Mouse (Mus musculus) left cerebral cortex, postnatal 25 days (tissue): ENCODE measurements at regions not wholly inside any gene's neighbourhood (a gene's known extent, or its start where the extent isn't known, plus 50 kb on each side); places are given as distances from the start of the nearest gene placed in this dataset.

ENCODE experiments used
- DNase-seq, 2 experiments: peaks; one replicate each; pipeline ENCODE4 v3.0.0; 2022; ENCODE audit warnings: low spot score in 2 of 2, mixed read lengths in 1 of 2
- intact Hi-C: fragments of 180-260 bp; cut with DNase I; formaldehyde crosslinking; loops from one replicate; pipeline ENCODE4 v1.15.1; 2025

GRCm38 (mm10) chr4:114712005-114712665 is 109.4 kb upstream of the Gm12830 start:
- intact Hi-C loops, result no loop called here
- no peak for DNase-seq

DNA sequence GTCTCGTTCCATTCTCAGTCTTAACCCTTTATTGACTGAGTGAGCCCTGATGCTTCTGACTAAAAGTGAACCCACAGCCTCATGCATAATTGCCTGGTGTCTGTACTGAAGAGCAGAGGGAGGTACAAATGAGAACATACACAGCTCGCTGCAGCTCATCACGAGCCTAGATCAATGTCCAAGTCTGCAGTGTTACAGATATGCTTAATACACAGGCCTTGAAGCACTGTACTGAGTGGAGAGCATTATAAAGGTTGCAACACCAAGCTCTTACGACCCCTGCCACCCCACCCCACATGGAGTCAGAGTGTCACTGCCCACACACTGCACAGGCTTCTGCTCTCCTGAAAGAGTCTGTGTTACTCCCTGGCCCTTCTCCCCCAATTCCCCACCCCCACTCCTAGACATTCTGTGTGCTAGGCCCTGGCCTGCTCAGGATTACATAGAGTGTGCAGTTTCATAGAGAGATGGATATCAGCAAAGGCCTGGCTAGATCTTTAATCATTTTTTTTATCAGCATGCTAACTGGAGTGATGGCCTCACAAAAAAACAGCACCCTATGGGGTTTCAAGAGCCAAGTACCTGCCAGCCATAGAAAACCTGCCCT is 108.5 kb upstream of the Gm12830 start:
- intact Hi-C loops, result no loop called here
- DNase-seq, result no peak

DNA sequence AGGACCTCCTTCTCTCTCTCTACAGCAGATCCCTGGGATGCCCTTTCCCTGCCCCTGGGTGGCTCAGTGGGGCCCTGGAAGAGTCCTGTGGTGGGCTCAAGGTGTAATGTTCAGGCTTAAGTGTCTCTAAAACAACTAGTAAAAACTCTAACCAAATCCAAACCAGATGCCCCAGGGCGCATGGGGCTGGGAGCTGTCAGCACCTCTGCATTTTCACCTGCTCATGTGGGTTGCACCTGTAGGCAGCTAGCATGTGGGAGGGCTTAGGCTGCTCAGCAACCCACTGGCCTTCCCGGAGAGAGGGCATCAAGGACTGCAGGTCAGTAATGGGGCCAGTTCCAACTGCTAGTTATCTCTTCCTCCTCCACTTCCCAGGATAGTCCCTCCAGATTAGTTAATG is 104.8 kb upstream of the Gm12830 start:
- DNase-seq, result no peak
- intact Hi-C loops, result no loop called here

DNA sequence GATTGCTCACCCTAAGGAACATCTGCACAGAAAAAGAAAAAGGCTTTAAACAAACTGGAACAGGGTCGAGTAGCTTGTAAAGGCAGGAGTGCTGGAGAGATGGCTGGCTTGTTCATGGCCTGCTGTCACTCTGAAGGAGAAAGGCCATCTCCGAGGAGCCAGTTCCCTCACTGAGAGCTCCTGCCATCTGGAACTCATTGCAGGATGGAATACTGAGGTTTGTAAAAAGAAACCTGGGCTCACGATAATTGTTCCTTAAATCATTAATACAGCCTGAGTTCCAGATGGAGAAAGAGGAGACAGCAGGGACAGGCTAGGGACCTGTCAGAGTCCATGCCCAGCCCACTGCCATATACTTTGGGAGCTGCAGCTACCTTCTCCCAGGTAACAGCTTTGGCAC is 100.8 kb upstream of the Gm12830 start:
- intact Hi-C loops, result no loop called here
- no peak for DNase-seq

- intact Hi-C loops, result no loop called here
- no peak for DNase-seq
Observed at GRCm38 (mm10) chr4:114721386-114721785, 100.1 kb upstream of the Gm12830 start.

- no peak for DNase-seq
- intact Hi-C loops, result no loop called here
Observed at GRCm38 (mm10) chr4:114728235-114729000, 93.1 kb upstream of the Gm12830 start.

DNA sequence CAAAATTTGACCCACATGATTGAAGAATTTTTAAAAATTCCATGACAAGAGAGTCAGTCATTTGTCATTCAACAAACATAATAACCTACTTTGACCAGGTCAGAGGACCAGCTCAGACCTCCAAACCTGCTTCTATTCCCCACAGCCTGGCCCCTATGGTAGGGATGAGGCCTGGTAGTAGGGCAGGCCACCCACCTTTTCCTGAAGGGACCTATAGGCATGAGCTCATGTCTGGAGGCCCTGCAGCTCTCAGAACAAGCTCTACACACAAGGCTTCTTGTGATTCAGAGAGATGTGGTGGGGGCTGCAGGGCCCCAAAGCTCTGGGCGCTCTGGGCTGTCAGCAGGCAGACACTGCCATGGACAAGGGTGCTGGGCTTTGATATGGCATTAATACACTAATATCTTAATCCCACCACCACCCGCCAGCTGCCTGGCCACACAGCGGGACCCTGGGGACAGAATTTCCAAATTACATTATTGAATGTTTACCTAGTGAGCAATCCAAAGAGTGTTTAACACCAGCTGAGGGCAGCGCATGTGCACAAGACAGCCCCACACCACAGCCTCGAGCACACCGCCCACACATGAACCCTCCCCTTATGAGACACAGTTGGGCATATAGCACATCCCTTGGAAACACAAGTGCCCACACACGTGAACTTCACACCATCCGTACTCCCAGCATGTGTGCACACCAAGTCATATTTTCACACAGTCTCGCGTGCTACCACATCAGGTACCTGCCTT is 88.1 kb upstream of the Gm12830 start:
- no peak for DNase-seq
- intact Hi-C loops, result no loop called here

GRCm38 (mm10) chr4:114738903-114739667 is 82.4 kb upstream of the Gm12830 start:
- no peak for DNase-seq
- intact Hi-C loops, result no loop called here

DNA sequence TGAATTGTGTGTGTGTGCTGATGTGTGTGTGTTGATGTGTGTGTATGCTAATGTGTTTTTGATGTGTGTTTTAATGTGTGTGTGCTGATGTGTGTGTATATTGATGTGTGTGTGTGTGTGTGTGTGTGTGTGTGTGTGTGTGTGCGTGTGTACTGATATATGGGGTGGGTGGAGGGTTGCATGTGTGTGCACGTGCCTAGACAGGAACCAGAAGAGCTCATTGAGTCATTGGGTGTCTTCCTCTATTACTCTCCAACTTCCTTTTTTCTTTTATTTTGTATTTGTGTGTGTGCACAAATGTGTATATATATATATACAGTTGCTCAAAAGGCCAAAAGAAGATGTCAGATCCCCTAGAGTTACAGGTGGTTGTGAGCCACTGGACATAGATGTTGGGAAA is 73.4 kb upstream of the Gm12830 start:
- DNase-seq, result no peak
- intact Hi-C loops, result no loop called here

DNA sequence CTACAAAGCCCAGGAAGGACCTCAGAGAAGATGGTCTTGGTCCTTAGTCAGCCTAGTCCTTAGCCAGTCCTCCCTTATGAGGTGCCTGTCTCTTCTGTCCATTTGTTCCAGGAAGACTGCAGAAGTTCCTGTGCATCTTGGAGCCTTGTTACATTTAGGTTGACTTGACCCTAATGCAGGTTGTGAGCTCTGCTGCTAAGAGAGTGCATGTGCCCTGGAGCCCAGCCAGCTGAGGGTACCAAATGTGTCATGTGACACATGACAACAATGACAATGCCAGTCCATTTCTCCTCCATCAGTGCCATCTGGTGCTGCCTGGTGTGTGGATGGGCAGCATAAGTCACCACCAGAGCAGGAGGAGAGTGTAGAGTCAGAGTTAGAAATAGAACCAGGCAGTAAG is 61.7 kb upstream of the Gm12830 start:
- intact Hi-C loops, result no loop called here
- no peak for DNase-seq

DNA sequence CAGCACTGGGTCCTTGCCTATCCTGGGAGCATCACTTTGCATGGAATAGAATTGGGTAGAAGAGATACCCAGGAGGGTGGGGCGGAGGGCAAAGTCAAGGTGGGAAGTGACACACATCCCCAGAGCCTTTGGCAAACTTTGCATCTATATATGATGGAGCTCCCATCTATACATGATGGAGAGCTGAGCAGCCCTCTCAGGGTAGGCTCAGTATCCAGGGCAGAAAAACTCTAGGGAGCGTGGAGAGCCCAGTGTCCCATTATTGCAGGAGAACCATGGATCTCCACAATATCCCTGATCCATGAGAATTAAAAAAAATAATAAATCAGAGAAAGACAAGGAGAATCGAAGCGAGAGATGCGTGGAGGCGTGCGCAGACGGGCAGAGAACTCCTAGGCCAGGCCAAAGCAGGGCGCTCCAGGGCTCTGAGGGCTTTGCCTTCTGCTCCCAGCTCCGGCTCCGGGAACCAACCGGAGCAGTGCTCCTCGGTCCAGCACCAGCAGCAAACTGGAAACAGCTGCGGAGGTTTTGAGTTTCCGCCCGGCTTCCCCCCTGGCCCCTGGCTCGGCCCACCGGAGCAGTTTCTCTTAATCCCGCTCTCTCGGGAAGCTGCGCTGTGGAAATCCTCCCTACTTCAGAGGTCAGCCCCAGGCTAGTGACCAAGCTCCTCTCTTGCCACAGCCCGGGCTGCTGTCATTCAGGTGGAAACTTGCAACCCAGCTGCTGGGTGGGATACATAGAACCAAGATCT is 54.7 kb upstream of the Gm12830 start:
- DNase-seq, result no peak
- intact Hi-C loops, result no loop called here
